Mouse (Mus musculus): ENCODE results near the gene Ap4b1.
A peak's percentile ranks its signal among the peaks of the same experiment; 100 is the strongest.
"Not testable (repeated sequence)": the region's sequence is repeated elsewhere in the genome, so short reads cannot be mapped to it uniquely, and the experiment has no call there.

Gene Ap4b1

GRCm38 (mm10) chr3:103808891-103809798 lies at the start of gene Ap4b1, which contains the start of the genes Dclre1b and Gm43064:
Gene Ap4b1, plus strand, starts transcription at chr3:103809520.
Gene Dclre1b, minus strand, starts transcription at chr3:103809444.
Gene Gm43064, plus strand, starts transcription at chr3:103809573.
- peak; percentile 95 for DNase-seq (ENCODE audit: low read depth, low spot score)

GRCm38 (mm10) chr3:103766789-103767188 lies 42.5 kb upstream of the Ap4b1 start:
- no peak for DNase-seq (ENCODE audit: low read depth, low spot score)

GRCm38 (mm10) chr3:103771531-103772130 lies 37.7 kb upstream of the Ap4b1 start:
- no peak for DNase-seq (ENCODE audit: low read depth, low spot score)

- no peak for DNase-seq (ENCODE audit: low read depth, low spot score)
These were observed 36.5 kb upstream of the Ap4b1 start for GRCm38 (mm10) chr3:103772846-103773245.

- no peak for DNase-seq (ENCODE audit: low read depth, low spot score)
These were observed 35.8 kb upstream of the Ap4b1 start for GRCm38 (mm10) chr3:103773508-103773907.

- DNase-seq (ENCODE audit: low read depth, low spot score): no peak
These were observed 35.3 kb upstream of the Ap4b1 start for GRCm38 (mm10) chr3:103774009-103774408.

- DNase-seq (ENCODE audit: low read depth, low spot score): no peak
These were observed 31.4 kb upstream of the Ap4b1 start for GRCm38 (mm10) chr3:103777940-103778339.

- DNase-seq (ENCODE audit: low read depth, low spot score): no peak
These were observed 30.7 kb upstream of the Ap4b1 start for GRCm38 (mm10) chr3:103778660-103779059.

GRCm38 (mm10) chr3:103779183-103779582 lies 30.1 kb upstream of the Ap4b1 start:
- no peak for DNase-seq (ENCODE audit: low read depth, low spot score)

- DNase-seq (ENCODE audit: low read depth, low spot score): no peak
These were observed 29.0 kb upstream of the Ap4b1 start for GRCm38 (mm10) chr3:103780271-103780670.

- DNase-seq (ENCODE audit: low read depth, low spot score): no peak
These were observed 28.5 kb upstream of the Ap4b1 start for GRCm38 (mm10) chr3:103780777-103781176.

GRCm38 (mm10) chr3:103782844-103783609 lies 26.3 kb upstream of the Ap4b1 start:
- no peak for DNase-seq (ENCODE audit: low read depth, low spot score)

- DNase-seq (ENCODE audit: low read depth, low spot score): no peak
These were observed 22.1 kb upstream of the Ap4b1 start for GRCm38 (mm10) chr3:103787225-103787624.

- DNase-seq (ENCODE audit: low read depth, low spot score): no peak
These were observed 20.2 kb upstream of the Ap4b1 start for GRCm38 (mm10) chr3:103789096-103789495.

- peak; percentile 45 for DNase-seq (ENCODE audit: low read depth, low spot score)
These were observed 19.4 kb upstream of the Ap4b1 start for GRCm38 (mm10) chr3:103789891-103790345.

GRCm38 (mm10) chr3:103790346-103791145 lies 18.8 kb upstream of the Ap4b1 start:
- DNase-seq (ENCODE audit: low read depth, low spot score): peak; percentile 35

- DNase-seq (ENCODE audit: low read depth, low spot score): peak; percentile 90
These were observed 17.9 kb upstream of the Ap4b1 start, which contains the start of gene Hipk1 for GRCm38 (mm10) chr3:103791230-103792110. Gene Hipk1, minus strand, starts transcription at chr3:103791563.

GRCm38 (mm10) chr3:103792111-103792406 lies 17.3 kb upstream of the Ap4b1 start:
- DNase-seq (ENCODE audit: low read depth, low spot score): not testable (repeated sequence)

- no peak for DNase-seq (ENCODE audit: low read depth, low spot score)
These were observed 16.8 kb upstream of the Ap4b1 start for GRCm38 (mm10) chr3:103792566-103792965.

GRCm38 (mm10) chr3:103796389-103796788 lies 12.9 kb upstream of the Ap4b1 start:
- DNase-seq (ENCODE audit: low read depth, low spot score): no peak
